Mouse (Mus musculus) stomach, embryonic 14.5 days (tissue): ENCODE measurements around the gene Golm1. TPM values are rescaled to one million over a fixed set of nuclear protein-coding genes. Genes with fewer than 3 reads are reported as not detected.

Source experiments
- ATAC-seq: fragments of 200-750 bp; cut with Nextera tagmentation; 2 replicates; pipeline ENCODE4 v1.8.0; 2017; ENCODE audit warnings: low read depth, moderate TSS enrichment; ENCODE audit not compliant: insufficient number of reproducible peaks, insufficient read depth, low FRiP score
- H3K27ac ChIP-seq: fragments of 300-500 bp; sonication (generic); 2 replicates; pipeline ENCODE4 v1.5.1; 2014; ENCODE audit warnings: mild to moderate bottlenecking, low read length, moderate library complexity, mixed read lengths
- H3K27me3 ChIP-seq: fragments of 300-500 bp; sonication (generic); 2 replicates; pipeline ENCODE4 v1.6.1; 2014; ENCODE audit warnings: low read length, control low read depth, mixed read lengths; ENCODE audit not compliant: control insufficient read depth, insufficient read depth
- H3K36me3 ChIP-seq: fragments of 300-500 bp; sonication (generic); 2 replicates; pipeline ENCODE4 v1.6.1; 2014; ENCODE audit warnings: mild to moderate bottlenecking, control low read depth, low read length, moderate library complexity, mixed read lengths; ENCODE audit not compliant: control insufficient read depth, insufficient read depth
- H3K4me1 ChIP-seq: fragments of 300-500 bp; sonication (generic); 2 replicates; pipeline ENCODE4 v1.6.1; 2014; ENCODE audit warnings: low read length, control low read depth, mixed read lengths; ENCODE audit not compliant: control insufficient read depth, insufficient read depth
- H3K4me2 ChIP-seq: fragments of 300-500 bp; sonication (generic); replicated peaks from 2 replicates; pipeline ENCODE4 v1.6.1; 2014; ENCODE audit warnings: low read depth, low read length, control low read depth
- H3K4me3 ChIP-seq: fragments of 300-500 bp; sonication (generic); 2 replicates; pipeline ENCODE4 v1.5.1; 2014; ENCODE audit warnings: low read depth, low read length, control low read depth
- H3K9ac ChIP-seq: fragments of 300-500 bp; sonication (generic); replicated peaks from 2 replicates; pipeline ENCODE4 v1.6.1; 2014; ENCODE audit warnings: low read depth, mild to moderate bottlenecking, control low read depth, low read length, moderate library complexity, mixed read lengths
- H3K9me3 ChIP-seq: fragments of 300-500 bp; sonication (generic); 2 replicates; pipeline ENCODE4 v1.6.1; 2016; ENCODE audit warnings: low read depth, low read length, control low read depth; ENCODE audit not compliant: control insufficient read depth
- WGBS: fragments of 180-500 bp; shearing (Covaris S2); extraction: QIAGEN DNeasy Blood & Tissue Kit; methylation state at CpG from one replicate; pipeline ENCODE4 v1.1.7; 2014; 5-methylcytosine and 5-hydroxymethylcytosine counted together
- polyA plus RNA-seq: library from polyadenylated mRNA; unstranded; fragments of >200 nt; fragmentation: Nextera tagmentation; extraction: Ambion mirVana; gene quantifications from 2 replicates; pipeline ENCODE4 v1.2.1, GENCODE M21; 2014

The Golm1 gene
- polyA plus RNA-seq, 1 experiment from 2014 or later = 95.7 TPM

- Histone ChIP-seq H3K36me3 (no peaks in the 10 kb centered on the region), H3K4me1 (no peaks in the 10 kb centered on the region), H3K9me3 (no peaks in the 10 kb centered on the region), H3K27me3 (no peaks in the 10 kb centered on the region), H3K9ac (no peak overlapping the region), H3K4me3 (no peak overlapping the region), H3K27ac (no peak overlapping the region), H3K4me2 (no peak overlapping the region)
- no peak for ATAC-seq
- WGBS = 70% methylated on average over 13 of the region's 13 CpGs
These were observed 12.7 kb upstream of the Golm1 start for GRCm38 (mm10) chr13:59688338-59688770.

GRCm38 (mm10) chr13:59685236-59685635 is 9.6 kb upstream of the Golm1 start:
- Histone ChIP-seq H3K9me3 (no peaks in the 10 kb centered on the region), H3K4me1 (no peaks in the 10 kb centered on the region), H3K4me2 (no peak overlapping the region), H3K9ac (no peak overlapping the region), H3K27me3 (no peaks in the 10 kb centered on the region), H3K36me3 (no peaks in the 10 kb centered on the region), H3K4me3 (no peak overlapping the region), H3K27ac (no peak overlapping the region)
- 82% methylated on average over 3 of the region's 3 CpGs for WGBS
- ATAC-seq = no peak

- Histone ChIP-seq H3K4me1 (no peaks in the 10 kb centered on the region), H3K27ac (no peak overlapping the region), H3K4me2 (no peak overlapping the region), H3K36me3 (no peaks in the 10 kb centered on the region), H3K4me3 (no peak overlapping the region), H3K9me3 (no peaks in the 10 kb centered on the region), H3K27me3 (no peaks in the 10 kb centered on the region), H3K9ac (no peak overlapping the region)
- ATAC-seq = no peak
- WGBS = 20% methylated on average over 7 of the region's 7 CpGs
These were observed 7.0 kb upstream of the Golm1 start for GRCm38 (mm10) chr13:59682629-59683028.

- H3K27me3 ChIP-seq = no peaks in the 10 kb centered on the region
- H3K9ac ChIP-seq = no peak overlapping the region
- WGBS = 64% methylated on average over 4 of the region's 4 CpGs
- H3K27ac ChIP-seq = no peak overlapping the region
- H3K9me3 ChIP-seq = no peaks in the 10 kb centered on the region
- 0 out of 2 replicates have a peak, but pooled peaks cover under 1% of the 10 kb centered on the region for H3K4me1 ChIP-seq
- H3K4me3 ChIP-seq = no peak overlapping the region
- H3K36me3 ChIP-seq = no peaks in the 10 kb centered on the region
- ATAC-seq = no peak
- no peak overlapping the region for H3K4me2 ChIP-seq
These were observed 4.3 kb upstream of the Golm1 start for GRCm38 (mm10) chr13:59679908-59680307.

- H3K36me3 ChIP-seq = no peaks in the 10 kb centered on the region
- no peaks in the 10 kb centered on the region for H3K27me3 ChIP-seq
- no peaks in the 10 kb centered on the region for H3K9me3 ChIP-seq
- H3K4me3 ChIP-seq = no peak overlapping the region
- peaks cover 4% of the 10 kb centered on the region for H3K4me1 ChIP-seq
- no peak for ATAC-seq
- no peak overlapping the region for H3K9ac ChIP-seq
- no peak overlapping the region for H3K4me2 ChIP-seq
- 28% methylated on average over 4 of the region's 4 CpGs for WGBS
- H3K27ac ChIP-seq = no peak overlapping the region
These were observed 3.7 kb upstream of the Golm1 start for GRCm38 (mm10) chr13:59679306-59679705.

- Histone ChIP-seq H3K27me3 (no peaks in the 10 kb centered on the region), H3K36me3 (no peaks in the 10 kb centered on the region), H3K4me2 (no peak overlapping the region), H3K4me3 (no peak overlapping the region), H3K4me1 (peaks cover 11% of the 10 kb centered on the region), H3K27ac (no peak overlapping the region), H3K9ac (no peak overlapping the region), H3K9me3 (no peaks in the 10 kb centered on the region)
- 75% methylated on average over 12 of the region's 12 CpGs for WGBS
- ATAC-seq = no peak
These were observed 962 bp upstream of the Golm1 start for GRCm38 (mm10) chr13:59676316-59677229.

- peaks cover 11% of the 10 kb centered on the region for H3K4me1 ChIP-seq
- WGBS = 2% methylated on average over 13 of the region's 13 CpGs
- peak overlapping the region; percentile 71; the same call in 1 of the 2 replicates for H3K9ac ChIP-seq
- H3K27ac ChIP-seq = peak overlapping the region; percentile 30; the same call in 1 of the 2 replicates
- no peaks in the 10 kb centered on the region for H3K9me3 ChIP-seq
- no peak for ATAC-seq
- no peaks in the 10 kb centered on the region for H3K27me3 ChIP-seq
- no peaks in the 10 kb centered on the region for H3K36me3 ChIP-seq
- H3K4me2 ChIP-seq = peak overlapping the region; percentile 49
- H3K4me3 ChIP-seq = peak overlapping the region; percentile 71
These were observed 855 bp downstream of the Golm1 start for GRCm38 (mm10) chr13:59674761-59675150.

GRCm38 (mm10) chr13:59674215-59674614 is 1.4 kb downstream of the Golm1 start:
- Histone ChIP-seq H3K4me3 (peak overlapping the region; percentile 71), H3K4me1 (peaks cover 11% of the 10 kb centered on the region), H3K27me3 (no peaks in the 10 kb centered on the region), H3K27ac (no peak overlapping the region), H3K36me3 (no peaks in the 10 kb centered on the region), H3K9me3 (no peaks in the 10 kb centered on the region), H3K4me2 (peak overlapping the region; percentile 49), H3K9ac (no peak overlapping the region)
- ATAC-seq = no peak
- 13% methylated on average over 3 of the region's 3 CpGs for WGBS
